Mouse (Mus musculus): Measurements from ENCODE around the gene Gm20873.
"Not testable (repeated sequence)": the region's sequence is repeated elsewhere in the genome, so short reads cannot be mapped to it uniquely, and the experiment has no call there.

Gm20873 gene

GRCm38 (mm10) chrY:6266798-6267197, at the start of gene Gm20873:
Gene Gm20873 (plus strand): TSS chrY:6267098.
- not testable (repeated sequence) for DNase-seq (ENCODE audit: low read depth, low spot score)

DNA sequence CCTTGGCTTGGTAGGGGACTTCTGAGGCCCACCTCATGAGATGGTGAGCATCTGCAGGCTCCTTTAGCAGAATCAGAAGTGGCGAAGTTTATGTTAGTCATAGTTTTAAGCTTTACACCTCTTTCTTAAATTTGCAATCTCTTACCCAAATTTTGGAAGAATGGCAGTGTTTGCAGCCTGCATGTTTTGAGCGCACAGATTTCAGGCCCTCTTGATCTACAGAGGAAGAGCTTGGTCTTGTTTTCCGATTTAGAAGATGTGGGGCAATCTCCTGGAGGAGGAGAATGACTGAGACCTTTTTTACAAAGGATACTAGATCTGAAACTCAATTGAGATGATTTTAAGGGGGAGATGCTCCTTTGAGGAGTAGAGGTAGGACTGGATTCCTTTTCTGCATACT, 29.0 kb upstream of the Gm20873 start, which contains the start of gene Gm21746:
TSS of gene Gm21746 (minus strand) at position 101 of the 400 bp plus-strand sequence.
- DNase-seq (ENCODE audit: low read depth, low spot score), result not testable (repeated sequence)
